Mouse (Mus musculus) embryonic facial prominence, embryonic 14.5 days (tissue): ENCODE measurements around the gene 1700003F12Rik. TPM values are rescaled to one million over a fixed set of nuclear protein-coding genes. Genes with fewer than 3 reads are reported as not detected.
A peak's percentile ranks its signal among the peaks of the same experiment; 100 is the strongest.

ENCODE experiments used
- ATAC-seq: fragments of 200-750 bp; cut with Nextera tagmentation; 2 replicates; pipeline ENCODE4 v1.8.0; 2017; ENCODE audit warnings: low read depth, moderate number of reproducible peaks, moderate TSS enrichment
- DNase-seq: peaks from one replicate; pipeline ENCODE4 v3.0.0-alpha.2; 2015; ENCODE audit warnings: low spot score
- H3K27ac ChIP-seq: fragments of 300-500 bp; sonication (generic); replicated peaks from 2 replicates; pipeline ENCODE4 v1.5.1; 2014; ENCODE audit warnings: low read depth, mild to moderate bottlenecking, low read length, moderate library complexity
- H3K27me3 ChIP-seq: fragments of 300-500 bp; sonication (generic); replicated peaks from 2 replicates; pipeline ENCODE4 v1.6.1; 2014; ENCODE audit warnings: low read length; ENCODE audit not compliant: control insufficient read depth, insufficient read depth
- H3K36me3 ChIP-seq: fragments of 300-500 bp; sonication (generic); 2 replicates; pipeline ENCODE4 v1.6.1; 2014; ENCODE audit warnings: low read length, mixed read lengths; ENCODE audit not compliant: control insufficient read depth, insufficient read depth
- H3K4me1 ChIP-seq: fragments of 300-500 bp; sonication (generic); 2 replicates; pipeline ENCODE4 v1.6.1; 2014; ENCODE audit warnings: antibody characterized with exemption, low read length; ENCODE audit not compliant: control insufficient read depth, insufficient read depth
- H3K4me2 ChIP-seq: fragments of 300-500 bp; sonication (generic); 2 replicates; pipeline ENCODE4 v1.6.1; 2014; ENCODE audit warnings: low read depth, mild to moderate bottlenecking, low read length, moderate library complexity, mixed read lengths
- H3K4me3 ChIP-seq: fragments of 300-500 bp; sonication (generic); 2 replicates; pipeline ENCODE4 v1.5.1; 2014; ENCODE audit warnings: low read depth, mild to moderate bottlenecking, low read length
- H3K9ac ChIP-seq: fragments of 300-500 bp; sonication (generic); 2 replicates; pipeline ENCODE4 v1.6.1; 2014; ENCODE audit warnings: low read depth, mild to moderate bottlenecking, low read length, moderate library complexity, mixed read lengths
- H3K9me3 ChIP-seq: fragments of 300-500 bp; sonication (generic); 2 replicates; pipeline ENCODE4 v1.6.1; 2016; ENCODE audit warnings: low read length; ENCODE audit not compliant: control insufficient read depth
- WGBS: fragments of 180-500 bp; shearing (Covaris S2); extraction: QIAGEN DNeasy Blood & Tissue Kit; methylation state at CpG from one replicate; pipeline ENCODE4 v1.1.7; 2014; 5-methylcytosine and 5-hydroxymethylcytosine counted together
- polyA plus RNA-seq: library from polyadenylated mRNA; unstranded; fragments of >200 nt; fragmentation: Nextera tagmentation; extraction: Ambion mirVana; gene quantifications from 2 replicates; pipeline ENCODE4 v1.2.1, GENCODE M21; 2014

1700003F12Rik gene
- polyA plus RNA-seq, 1 experiment from 2014 or later, result 0.78 TPM

GRCm38 (mm10) chr2:154517424-154517823 lies 29.5 kb upstream of the 1700003F12Rik start:
- H3K4me3 ChIP-seq, result no peak overlapping the region
- H3K36me3 ChIP-seq, result peaks cover 53% of the 10 kb centered on the region
- no peak overlapping the region for H3K9ac ChIP-seq
- H3K4me2 ChIP-seq, result no peak overlapping the region
- no peaks in the 10 kb centered on the region for H3K9me3 ChIP-seq
- 90% methylated on average over 5 of the region's 5 CpGs for WGBS
- H3K27me3 ChIP-seq, result no peaks in the 10 kb centered on the region
- H3K4me1 ChIP-seq, result no peaks in the 10 kb centered on the region
- ATAC-seq (no peak), DNase-seq (no peak)
- no peak overlapping the region for H3K27ac ChIP-seq

- Histone ChIP-seq H3K4me1 (no peaks in the 10 kb centered on the region), H3K36me3 (peaks cover 78% of the 10 kb centered on the region), H3K4me3 (no peak overlapping the region), H3K27me3 (no peaks in the 10 kb centered on the region), H3K9ac (no peak overlapping the region), H3K27ac (no peak overlapping the region), H3K9me3 (no peaks in the 10 kb centered on the region), H3K4me2 (no peak overlapping the region)
- ATAC-seq, result no peak
- DNase-seq, result no peak
These were observed 25.4 kb upstream of the 1700003F12Rik start for GRCm38 (mm10) chr2:154521449-154521848.

- no peak for DNase-seq
- Histone ChIP-seq H3K4me3 (no peak overlapping the region), H3K9me3 (no peaks in the 10 kb centered on the region), H3K27ac (no peak overlapping the region), H3K27me3 (no peaks in the 10 kb centered on the region), H3K36me3 (peaks cover 74% of the 10 kb centered on the region), H3K9ac (no peak overlapping the region), H3K4me1 (no peaks in the 10 kb centered on the region), H3K4me2 (no peak overlapping the region)
- ATAC-seq, result no peak
- WGBS, result 92% methylated on average over 5 of the region's 5 CpGs
These were observed 24.6 kb upstream of the 1700003F12Rik start for GRCm38 (mm10) chr2:154522334-154522733.

- no peak overlapping the region for H3K4me3 ChIP-seq
- peaks cover 75% of the 10 kb centered on the region for H3K36me3 ChIP-seq
- 94% methylated on average over 2 of the region's 2 CpGs for WGBS
- H3K27me3 ChIP-seq, result no peaks in the 10 kb centered on the region
- no peaks in the 10 kb centered on the region for H3K4me1 ChIP-seq
- H3K27ac ChIP-seq, result no peak overlapping the region
- DNase-seq, result no peak
- no peak overlapping the region for H3K9ac ChIP-seq
- ATAC-seq, result no peak
- H3K9me3 ChIP-seq, result no peaks in the 10 kb centered on the region
- H3K4me2 ChIP-seq, result no peak overlapping the region
These were observed 21.6 kb upstream of the 1700003F12Rik start for GRCm38 (mm10) chr2:154525285-154525684.

GRCm38 (mm10) chr2:154526531-154526930 lies 20.4 kb upstream of the 1700003F12Rik start:
- no peaks in the 10 kb centered on the region for H3K27me3 ChIP-seq
- no peaks in the 10 kb centered on the region for H3K9me3 ChIP-seq
- no peak overlapping the region for H3K9ac ChIP-seq
- H3K27ac ChIP-seq, result no peak overlapping the region
- ATAC-seq (peak; percentile 41), DNase-seq (no peak)
- no peaks in the 10 kb centered on the region for H3K4me1 ChIP-seq
- WGBS, result 67% methylated on average over 3 of the region's 3 CpGs
- no peak overlapping the region for H3K4me2 ChIP-seq
- H3K36me3 ChIP-seq, result peaks cover 81% of the 10 kb centered on the region
- no peak overlapping the region for H3K4me3 ChIP-seq

- Histone ChIP-seq H3K4me2 (no peak overlapping the region), H3K9ac (no peak overlapping the region), H3K36me3 (peaks cover 83% of the 10 kb centered on the region), H3K27me3 (no peaks in the 10 kb centered on the region), H3K9me3 (no peaks in the 10 kb centered on the region), H3K4me1 (no peaks in the 10 kb centered on the region), H3K27ac (no peak overlapping the region), H3K4me3 (no peak overlapping the region)
- ATAC-seq (no peak), DNase-seq (no peak)
- 74% methylated on average over 3 of the region's 3 CpGs for WGBS
These were observed 14.0 kb upstream of the 1700003F12Rik start for GRCm38 (mm10) chr2:154532888-154533287.

- WGBS, result 92% methylated on average over 10 of the region's 12 CpGs
- no peak for ATAC-seq
- H3K36me3 ChIP-seq, result peaks cover 80% of the 10 kb centered on the region
These were observed 12.1 kb upstream of the 1700003F12Rik start for GRCm38 (mm10) chr2:154534704-154535270.

GRCm38 (mm10) chr2:154538310-154538709 lies 8.6 kb upstream of the 1700003F12Rik start:
- Histone ChIP-seq H3K27ac (peak overlapping the region; percentile 44; the same call in 1 of the 2 replicates), H3K4me3 (no peak overlapping the region), H3K4me1 (no peaks in the 10 kb centered on the region), H3K36me3 (peaks cover 49% of the 10 kb centered on the region), H3K27me3 (no peaks in the 10 kb centered on the region), H3K4me2 (no peak overlapping the region), H3K9ac (no peak overlapping the region), H3K9me3 (no peaks in the 10 kb centered on the region)
- 49% methylated on average over 2 of the region's 2 CpGs for WGBS
- ATAC-seq (no peak; the same call in 1 of the 2 replicates), DNase-seq (peak; percentile 41)

More at GRCm38 (mm10) chr2:154534704-154535270, 12.1 kb upstream of the 1700003F12Rik start:
- DNase-seq, result no peak
- Histone ChIP-seq H3K9ac (no peak overlapping the region), H3K27me3 (no peaks in the 10 kb centered on the region), H3K9me3 (no peaks in the 10 kb centered on the region), H3K27ac (no peak overlapping the region), H3K4me2 (no peak overlapping the region), H3K4me3 (no peak overlapping the region), H3K4me1 (no peaks in the 10 kb centered on the region)

GRCm38 (mm10) chr2:154538710-154539109 lies 8.2 kb upstream of the 1700003F12Rik start:
- DNase-seq (no peak), ATAC-seq (no peak; the same call in 1 of the 2 replicates)
- H3K4me2 ChIP-seq, result no peak overlapping the region
- no peaks in the 10 kb centered on the region for H3K27me3 ChIP-seq
- 0 out of 2 replicates have a peak overlapping the region, but pooled peaks have one; percentile 44 for H3K27ac ChIP-seq
- H3K9me3 ChIP-seq, result no peaks in the 10 kb centered on the region
- H3K4me1 ChIP-seq, result no peaks in the 10 kb centered on the region
- peaks cover 48% of the 10 kb centered on the region for H3K36me3 ChIP-seq
- no peak overlapping the region for H3K9ac ChIP-seq
- WGBS, result 68% methylated on average over 3 of the region's 3 CpGs
- no peak overlapping the region for H3K4me3 ChIP-seq
